Mouse (Mus musculus): ENCODE measurements around the gene Cfap43. TPM values are rescaled to one million over a fixed set of nuclear protein-coding genes. Genes with fewer than 3 reads are reported as not detected.
A peak's percentile ranks its signal among the peaks of the same experiment; 100 is the strongest.

Cfap43 gene
- polyA plus RNA-seq, 1 experiment from 2014 or later, result 0.97 TPM

DNA sequence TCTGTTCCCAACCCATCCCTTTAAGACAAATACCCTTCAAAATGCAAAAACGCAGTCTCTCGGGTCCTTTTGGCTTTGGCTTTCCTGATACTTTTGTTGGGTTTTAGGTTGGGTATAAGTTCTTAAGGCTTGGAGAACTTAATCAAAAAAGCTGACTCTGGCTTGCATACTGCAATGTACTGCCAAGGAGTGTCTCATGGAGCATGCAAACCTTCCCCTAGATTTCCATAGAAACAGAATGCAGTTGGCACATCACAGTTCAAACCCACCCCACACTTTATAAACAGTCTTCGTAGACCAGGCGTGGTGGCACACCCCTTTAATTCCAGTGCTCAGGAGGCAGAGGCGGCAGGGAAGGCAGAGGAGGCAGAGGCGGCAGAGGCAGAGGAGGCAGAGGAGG is 141.2 kb downstream of the Cfap43 start:
- H3K4me3 ChIP-seq (ENCODE audit: low read depth, low read length), result no peak overlapping the region
- no peak for ATAC-seq (ENCODE audit: insufficient number of reproducible peaks, insufficient read depth, low FRiP score, low read depth)
- H3K27me3 ChIP-seq (ENCODE audit: control insufficient read depth, insufficient read depth, low read length), result no peaks in the 10 kb centered on the region
- H3K9ac ChIP-seq (replicated peaks; ENCODE audit: low read depth, low read length), result no peak overlapping the region
- no peaks in the 10 kb centered on the region for H3K9me3 ChIP-seq (ENCODE audit: control insufficient read depth, low read depth, low read length)
- H3K36me3 ChIP-seq (ENCODE audit: control insufficient read depth, insufficient read depth, low read length), result no peaks in the 10 kb centered on the region
- no peak overlapping the region for H3K4me2 ChIP-seq (replicated peaks; ENCODE audit: low read depth, low read length)
- no peak overlapping the region for H3K27ac ChIP-seq (ENCODE audit: low read length)
- 71% methylated on average over 6 of the region's 6 CpGs for WGBS
- no peaks in the 10 kb centered on the region for H3K4me1 ChIP-seq (ENCODE audit: control insufficient read depth, insufficient read depth, low read length)

DNA sequence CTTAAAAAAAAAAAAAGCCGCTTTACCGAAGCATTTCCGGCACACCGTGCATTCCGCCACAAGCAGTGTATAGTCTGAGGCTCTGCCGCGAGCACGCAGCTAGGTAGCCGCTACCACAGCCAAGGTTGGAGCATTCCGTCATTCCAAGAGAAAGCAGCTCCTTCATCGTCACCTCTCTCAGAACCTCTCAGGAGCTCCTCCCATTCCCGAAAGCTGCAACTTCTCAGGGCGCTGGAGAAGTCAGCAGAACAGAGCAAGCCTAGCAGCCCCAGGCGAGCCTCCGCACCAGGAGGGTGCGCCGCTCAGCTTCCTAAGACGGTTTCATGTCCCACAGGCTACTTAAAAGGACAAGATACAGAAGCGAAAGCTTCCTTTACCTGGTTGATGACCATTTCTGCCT is 163.5 kb downstream of the Cfap43 start:
- Histone ChIP-seq H3K27ac (ENCODE audit: low read length) (no peak overlapping the region), H3K4me2 (replicated peaks; ENCODE audit: low read depth, low read length) (peak overlapping the region; percentile 30), H3K9me3 (ENCODE audit: control insufficient read depth, low read depth, low read length) (no peaks in the 10 kb centered on the region), H3K4me3 (ENCODE audit: low read depth, low read length) (peak overlapping the region; percentile 13), H3K36me3 (ENCODE audit: control insufficient read depth, insufficient read depth, low read length) (no peaks in the 10 kb centered on the region), H3K27me3 (ENCODE audit: control insufficient read depth, insufficient read depth, low read length) (no peaks in the 10 kb centered on the region), H3K9ac (replicated peaks; ENCODE audit: low read depth, low read length) (no peak overlapping the region), H3K4me1 (ENCODE audit: control insufficient read depth, insufficient read depth, low read length) (no peaks in the 10 kb centered on the region)
- WGBS, result 59% methylated on average over 19 of the region's 19 CpGs
- ATAC-seq (ENCODE audit: insufficient number of reproducible peaks, insufficient read depth, low FRiP score, low read depth), result peak; percentile 28; the same call in 1 of the 2 replicates

DNA sequence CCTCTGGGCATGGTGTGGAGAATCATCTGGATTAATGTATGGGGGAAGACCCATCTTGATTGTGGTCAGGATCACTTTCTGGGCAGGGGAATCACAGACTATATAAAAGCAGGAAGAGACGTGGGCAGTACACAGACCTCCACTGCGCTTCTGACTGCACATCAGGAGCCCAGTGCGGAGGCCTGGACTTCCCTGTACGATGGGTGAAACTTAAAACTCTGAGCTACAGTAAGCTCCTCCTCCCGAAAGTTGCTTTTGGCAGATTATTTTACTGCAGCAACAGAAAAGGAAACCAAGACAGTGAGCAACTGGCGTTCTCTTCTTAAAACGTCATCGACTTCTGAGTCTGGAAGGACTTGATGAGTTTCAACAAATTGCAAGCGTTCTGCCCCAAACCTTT is 164.2 kb downstream of the Cfap43 start:
- ATAC-seq (ENCODE audit: insufficient number of reproducible peaks, insufficient read depth, low FRiP score, low read depth), result no peak
- H3K4me2 ChIP-seq (replicated peaks; ENCODE audit: low read depth, low read length), result no peak overlapping the region
- no peaks in the 10 kb centered on the region for H3K9me3 ChIP-seq (ENCODE audit: control insufficient read depth, low read depth, low read length)
- H3K4me1 ChIP-seq (ENCODE audit: control insufficient read depth, insufficient read depth, low read length), result no peaks in the 10 kb centered on the region
- WGBS, result 85% methylated on average over 9 of the region's 9 CpGs
- no peak overlapping the region for H3K9ac ChIP-seq (replicated peaks; ENCODE audit: low read depth, low read length)
- no peaks in the 10 kb centered on the region for H3K27me3 ChIP-seq (ENCODE audit: control insufficient read depth, insufficient read depth, low read length)
- H3K36me3 ChIP-seq (ENCODE audit: control insufficient read depth, insufficient read depth, low read length), result no peaks in the 10 kb centered on the region
- no peak overlapping the region for H3K4me3 ChIP-seq (ENCODE audit: low read depth, low read length)
- H3K27ac ChIP-seq (ENCODE audit: low read length), result no peak overlapping the region

GRCm38 (mm10) chr19:47753921-47754320 is 165.2 kb downstream of the Cfap43 start:
- Histone ChIP-seq H3K9me3 (ENCODE audit: control insufficient read depth, low read depth, low read length) (no peaks in the 10 kb centered on the region), H3K4me1 (ENCODE audit: control insufficient read depth, insufficient read depth, low read length) (no peaks in the 10 kb centered on the region), H3K27me3 (ENCODE audit: control insufficient read depth, insufficient read depth, low read length) (no peaks in the 10 kb centered on the region), H3K4me2 (replicated peaks; ENCODE audit: low read depth, low read length) (no peak overlapping the region), H3K36me3 (ENCODE audit: control insufficient read depth, insufficient read depth, low read length) (no peaks in the 10 kb centered on the region), H3K4me3 (ENCODE audit: low read depth, low read length) (no peak overlapping the region), H3K9ac (replicated peaks; ENCODE audit: low read depth, low read length) (no peak overlapping the region), H3K27ac (ENCODE audit: low read length) (no peak overlapping the region)
- ATAC-seq (ENCODE audit: insufficient number of reproducible peaks, insufficient read depth, low FRiP score, low read depth), result peak; percentile 87
- WGBS, result 80% methylated on average over 4 of the region's 4 CpGs

DNA sequence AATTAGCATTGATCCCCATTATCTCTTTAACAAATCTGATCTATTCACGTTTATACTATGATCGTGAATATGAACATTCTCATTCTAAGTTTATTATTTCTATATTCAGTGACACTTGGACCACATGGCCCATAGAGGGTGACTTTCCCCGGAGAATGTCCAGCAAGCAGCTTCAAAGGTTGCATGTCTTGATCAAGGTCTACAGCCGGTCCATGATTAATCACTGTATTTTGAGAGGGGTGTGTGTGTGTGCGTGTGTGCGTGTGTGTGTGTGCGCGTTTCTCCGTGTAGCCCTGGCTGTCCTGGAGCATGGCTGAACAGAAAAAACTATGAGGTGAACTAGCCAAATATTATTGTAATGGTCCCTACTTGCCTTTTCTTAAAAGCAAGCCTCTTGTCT is 166.6 kb downstream of the Cfap43 start:
- H3K4me3 ChIP-seq (ENCODE audit: low read depth, low read length), result no peak overlapping the region
- H3K36me3 ChIP-seq (ENCODE audit: control insufficient read depth, insufficient read depth, low read length), result no peaks in the 10 kb centered on the region
- no peak overlapping the region for H3K27ac ChIP-seq (ENCODE audit: low read length)
- H3K4me2 ChIP-seq (replicated peaks; ENCODE audit: low read depth, low read length), result no peak overlapping the region
- H3K4me1 ChIP-seq (ENCODE audit: control insufficient read depth, insufficient read depth, low read length), result no peaks in the 10 kb centered on the region
- 79% methylated on average over 9 of the region's 9 CpGs for WGBS
- H3K9ac ChIP-seq (replicated peaks; ENCODE audit: low read depth, low read length), result no peak overlapping the region
- H3K27me3 ChIP-seq (ENCODE audit: control insufficient read depth, insufficient read depth, low read length), result no peaks in the 10 kb centered on the region
- no peak for ATAC-seq (ENCODE audit: insufficient number of reproducible peaks, insufficient read depth, low FRiP score, low read depth)
- H3K9me3 ChIP-seq (ENCODE audit: control insufficient read depth, low read depth, low read length), result no peaks in the 10 kb centered on the region

GRCm38 (mm10) chr19:47750391-47750790 is 168.7 kb downstream of the Cfap43 start:
- no peak overlapping the region for H3K4me2 ChIP-seq (replicated peaks; ENCODE audit: low read depth, low read length)
- H3K4me1 ChIP-seq (ENCODE audit: control insufficient read depth, insufficient read depth, low read length), result no peaks in the 10 kb centered on the region
- no peak for ATAC-seq (ENCODE audit: insufficient number of reproducible peaks, insufficient read depth, low FRiP score, low read depth)
- no peak overlapping the region for H3K27ac ChIP-seq (ENCODE audit: low read length)
- 86% methylated on average over 5 of the region's 5 CpGs for WGBS
- no peak overlapping the region for H3K4me3 ChIP-seq (ENCODE audit: low read depth, low read length)
- no peaks in the 10 kb centered on the region for H3K9me3 ChIP-seq (ENCODE audit: control insufficient read depth, low read depth, low read length)
- no peak overlapping the region for H3K9ac ChIP-seq (replicated peaks; ENCODE audit: low read depth, low read length)
- H3K36me3 ChIP-seq (ENCODE audit: control insufficient read depth, insufficient read depth, low read length), result no peaks in the 10 kb centered on the region
- no peaks in the 10 kb centered on the region for H3K27me3 ChIP-seq (ENCODE audit: control insufficient read depth, insufficient read depth, low read length)

GRCm38 (mm10) chr19:47748950-47749349 is 170.1 kb downstream of the Cfap43 start:
- no peak for ATAC-seq (ENCODE audit: insufficient number of reproducible peaks, insufficient read depth, low FRiP score, low read depth)
- Histone ChIP-seq H3K9me3 (ENCODE audit: control insufficient read depth, low read depth, low read length) (no peaks in the 10 kb centered on the region), H3K27me3 (ENCODE audit: control insufficient read depth, insufficient read depth, low read length) (no peaks in the 10 kb centered on the region), H3K4me2 (replicated peaks; ENCODE audit: low read depth, low read length) (no peak overlapping the region), H3K36me3 (ENCODE audit: control insufficient read depth, insufficient read depth, low read length) (no peaks in the 10 kb centered on the region), H3K4me1 (ENCODE audit: control insufficient read depth, insufficient read depth, low read length) (no peaks in the 10 kb centered on the region), H3K4me3 (ENCODE audit: low read depth, low read length) (no peak overlapping the region), H3K9ac (replicated peaks; ENCODE audit: low read depth, low read length) (no peak overlapping the region), H3K27ac (ENCODE audit: low read length) (no peak overlapping the region)
- 78% methylated on average over 2 of the region's 2 CpGs for WGBS

GRCm38 (mm10) chr19:47747072-47747471 is 172.0 kb downstream of the Cfap43 start:
- H3K9ac ChIP-seq (replicated peaks; ENCODE audit: low read depth, low read length), result no peak overlapping the region
- no peaks in the 10 kb centered on the region for H3K9me3 ChIP-seq (ENCODE audit: control insufficient read depth, low read depth, low read length)
- H3K4me2 ChIP-seq (replicated peaks; ENCODE audit: low read depth, low read length), result no peak overlapping the region
- no peaks in the 10 kb centered on the region for H3K27me3 ChIP-seq (ENCODE audit: control insufficient read depth, insufficient read depth, low read length)
- no peak for ATAC-seq (ENCODE audit: insufficient number of reproducible peaks, insufficient read depth, low FRiP score, low read depth)
- H3K4me3 ChIP-seq (ENCODE audit: low read depth, low read length), result no peak overlapping the region
- WGBS, result 98% methylated on average over 2 of the region's 2 CpGs
- no peaks in the 10 kb centered on the region for H3K4me1 ChIP-seq (ENCODE audit: control insufficient read depth, insufficient read depth, low read length)
- no peak overlapping the region for H3K27ac ChIP-seq (ENCODE audit: low read length)
- H3K36me3 ChIP-seq (ENCODE audit: control insufficient read depth, insufficient read depth, low read length), result no peaks in the 10 kb centered on the region

- Histone ChIP-seq H3K27ac (ENCODE audit: low read length) (peak overlapping the region; percentile 94), H3K4me1 (ENCODE audit: control insufficient read depth, insufficient read depth, low read length) (peaks cover 20% of the 10 kb centered on the region), H3K36me3 (ENCODE audit: control insufficient read depth, insufficient read depth, low read length) (peaks cover 37% of the 10 kb centered on the region), H3K9ac (replicated peaks; ENCODE audit: low read depth, low read length) (peak overlapping the region; percentile 74; the same call in 1 of the 2 replicates), H3K4me3 (ENCODE audit: low read depth, low read length) (peak overlapping the region; percentile 72), H3K27me3 (ENCODE audit: control insufficient read depth, insufficient read depth, low read length) (no peaks in the 10 kb centered on the region), H3K4me2 (replicated peaks; ENCODE audit: low read depth, low read length) (peak overlapping the region; percentile 45), H3K9me3 (ENCODE audit: control insufficient read depth, low read depth, low read length) (no peaks in the 10 kb centered on the region)
- WGBS, result 3% methylated on average over 15 of the region's 15 CpGs
- ATAC-seq (ENCODE audit: insufficient number of reproducible peaks, insufficient read depth, low FRiP score, low read depth), result no peak
Observed at GRCm38 (mm10) chr19:47731931-47732330, 187.2 kb downstream of the Cfap43 start.

All from stomach, embryonic 14.5 days (tissue).